Mouse (Mus musculus): ENCODE results near the gene Clk2. TPM values are rescaled to one million over a fixed set of nuclear protein-coding genes. Genes with fewer than 3 reads are reported as not detected.
"Not testable (repeated sequence)": the region's sequence is repeated elsewhere in the genome, so short reads cannot be mapped to it uniquely, and the experiment has no call there.

Clk2 gene
- polyA plus RNA-seq, 1 experiment from 2014 or later = 26.7 TPM

DNA sequence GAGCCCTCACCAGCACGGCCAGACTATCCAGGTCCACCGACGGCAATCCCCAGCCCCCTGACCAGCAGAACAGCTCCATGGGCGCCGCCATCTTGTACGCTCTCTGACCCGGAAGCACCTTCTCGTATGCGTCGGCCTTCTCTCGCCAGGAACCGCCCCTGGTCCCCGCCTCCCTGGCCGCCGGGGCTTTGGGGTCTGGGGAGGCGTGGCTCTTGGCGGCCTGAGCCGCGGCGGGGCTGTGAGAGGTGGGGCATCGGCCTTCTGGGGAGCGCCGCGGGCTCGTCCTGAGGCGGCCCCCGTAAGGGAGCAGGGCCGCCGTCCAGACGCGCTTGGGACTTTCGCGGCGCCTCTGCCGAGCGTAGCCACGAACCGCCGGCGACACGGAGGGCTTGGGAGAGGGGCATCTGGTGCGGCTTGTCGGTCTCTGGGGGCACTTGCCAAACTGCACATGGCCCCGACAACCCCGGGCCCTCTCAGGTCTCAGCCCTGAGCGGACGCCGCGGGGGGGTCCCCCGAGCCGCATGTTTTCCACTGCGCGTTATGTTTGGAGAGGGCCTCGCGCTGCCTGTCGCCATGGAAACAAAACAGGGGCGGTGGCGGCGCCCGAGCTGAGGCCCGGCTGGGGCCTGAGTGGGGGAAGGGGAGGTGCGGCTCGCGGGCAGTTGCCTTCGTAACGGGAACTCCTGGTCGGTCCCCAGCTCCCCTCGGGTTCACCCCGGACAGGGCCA, 49.4 kb downstream of the Clk2 start:
- Histone ChIP-seq H3K4me3 (replicated peaks) (peak overlapping the region; percentile 89), H3K4me2 (peak overlapping the region; percentile 83), H3K4me1 (peaks cover 19% of the 10 kb centered on the region), H3K9ac (peak overlapping the region; percentile 67), H3K27ac (peak overlapping the region; percentile 98), H3K9me3 (no peaks in the 10 kb centered on the region), H3K27me3 (replicated peaks) (no peaks in the 10 kb centered on the region), H3K36me3 (peaks cover 4% of the 10 kb centered on the region)
- under 1% methylated on average over 69 of the region's 69 CpGs for WGBS
- ATAC-seq (ENCODE audit: insufficient read depth, low FRiP score, low read depth) = peak; percentile 94

GRCm38 (mm10) chr3:89214681-89215411, 50.3 kb downstream of the Clk2 start, which contains the start of gene Thbs3:
TSS of gene Thbs3 (plus strand) at chr3:89215180.
- ATAC-seq (ENCODE audit: insufficient read depth, low FRiP score, low read depth) = no peak
- H3K27me3 ChIP-seq (replicated peaks) = no peaks in the 10 kb centered on the region
- 2% methylated on average over 19 of the region's 19 CpGs for WGBS
- no peaks in the 10 kb centered on the region for H3K9me3 ChIP-seq
- H3K4me2 ChIP-seq = peak within 1 kb of the TSS; percentile 83
- H3K9ac ChIP-seq = peak within 1 kb of the TSS; percentile 67
- H3K4me3 ChIP-seq (replicated peaks) = peak within 1 kb of the TSS; percentile 89
- peaks cover 19% of the 10 kb centered on the region for H3K4me1 ChIP-seq
- H3K27ac ChIP-seq = peak within 1 kb of the TSS; percentile 98
- H3K36me3 ChIP-seq = no peaks in the 10 kb centered on the region

GRCm38 (mm10) chr3:89215853-89216252, 51.3 kb downstream of the Clk2 start:
- Histone ChIP-seq H3K4me1 (peaks cover 19% of the 10 kb centered on the region), H3K9me3 (no peaks in the 10 kb centered on the region), H3K9ac (no peak overlapping the region), H3K4me2 (peak overlapping the region; percentile 83), H3K36me3 (no peaks in the 10 kb centered on the region), H3K27ac (peak overlapping the region; percentile 98; the same call in 1 of the 2 replicates), H3K27me3 (replicated peaks) (no peaks in the 10 kb centered on the region), H3K4me3 (replicated peaks) (peak overlapping the region; percentile 89)
- ATAC-seq (ENCODE audit: insufficient read depth, low FRiP score, low read depth) = peak; percentile 9; the same call in 1 of the 2 replicates
- WGBS = 0% methylated on average over 6 of the region's 6 CpGs

- H3K4me3 ChIP-seq (replicated peaks); H3K9ac ChIP-seq; ATAC-seq (ENCODE audit: insufficient read depth, low FRiP score, low read depth); H3K36me3 ChIP-seq; H3K4me2 ChIP-seq; H3K27ac ChIP-seq; H3K27me3 ChIP-seq (replicated peaks); H3K9me3 ChIP-seq: not testable (repeated sequence)
- H3K4me1 ChIP-seq = peaks cover 19% of the 10 kb centered on the region
- 77% methylated on average over 7 of the region's 7 CpGs for WGBS
Observed at GRCm38 (mm10) chr3:89216407-89216806, 51.8 kb downstream of the Clk2 start.

GRCm38 (mm10) chr3:89218271-89218670, 53.7 kb downstream of the Clk2 start:
- Histone ChIP-seq H3K27ac (no peak overlapping the region), H3K9ac (no peak overlapping the region), H3K4me3 (replicated peaks) (no peak overlapping the region), H3K9me3 (no peaks in the 10 kb centered on the region), H3K4me1 (peaks cover 13% of the 10 kb centered on the region), H3K36me3 (no peaks in the 10 kb centered on the region), H3K4me2 (no peak overlapping the region), H3K27me3 (replicated peaks) (no peaks in the 10 kb centered on the region)
- no peak for ATAC-seq (ENCODE audit: insufficient read depth, low FRiP score, low read depth)
- 86% methylated on average over 1 of the region's 1 CpGs for WGBS

DNA sequence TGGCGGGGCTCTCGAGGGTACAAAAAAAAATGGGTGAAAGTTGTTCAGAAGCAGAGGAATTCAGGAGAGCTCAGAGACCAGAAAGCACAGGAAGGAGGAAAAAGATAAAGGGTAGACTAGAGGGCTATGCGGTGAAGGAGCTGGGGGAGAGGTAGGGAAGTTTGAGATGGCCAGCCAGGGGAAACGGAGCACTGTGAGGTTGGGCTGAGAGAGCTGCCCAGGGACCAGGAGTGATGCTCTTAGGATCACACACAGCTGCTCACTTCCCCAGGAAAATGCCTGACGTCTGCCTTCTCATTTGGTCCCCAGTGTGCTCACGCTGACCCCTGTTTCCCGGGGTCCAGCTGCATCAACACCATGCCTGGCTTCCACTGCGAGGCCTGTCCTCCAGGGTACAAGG, 55.0 kb downstream of the Clk2 start:
- no peak for ATAC-seq (ENCODE audit: insufficient read depth, low FRiP score, low read depth)
- Histone ChIP-seq H3K27ac (no peak overlapping the region), H3K4me3 (replicated peaks) (no peak overlapping the region), H3K4me2 (no peak overlapping the region), H3K9ac (no peak overlapping the region), H3K9me3 (no peaks in the 10 kb centered on the region), H3K4me1 (peaks cover 13% of the 10 kb centered on the region), H3K36me3 (no peaks in the 10 kb centered on the region), H3K27me3 (replicated peaks) (no peaks in the 10 kb centered on the region)
- 34% methylated on average over 8 of the region's 8 CpGs for WGBS

GRCm38 (mm10) chr3:89221167-89221566, 56.6 kb downstream of the Clk2 start:
- ATAC-seq (ENCODE audit: insufficient read depth, low FRiP score, low read depth) = no peak
- H3K27ac ChIP-seq = no peak overlapping the region

DNA sequence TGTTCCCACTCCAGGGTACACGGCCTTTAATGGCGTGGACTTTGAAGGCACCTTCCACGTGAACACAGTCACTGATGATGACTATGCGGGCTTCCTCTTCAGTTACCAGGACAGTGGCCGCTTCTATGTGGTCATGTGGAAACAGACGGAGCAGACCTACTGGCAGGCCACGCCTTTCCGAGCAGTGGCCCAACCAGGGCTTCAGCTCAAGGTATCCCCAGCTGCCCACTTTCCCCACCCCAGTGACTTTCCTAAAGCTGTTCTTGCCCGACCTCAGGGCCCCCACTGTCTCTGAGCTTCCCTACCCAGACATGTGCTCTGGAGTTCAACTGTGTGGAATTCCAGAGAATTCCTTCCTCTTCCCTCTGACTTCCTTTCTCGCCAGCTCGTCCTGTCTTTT, 60.2 kb downstream of the Clk2 start:
- Histone ChIP-seq H3K9ac (no peak overlapping the region), H3K4me2 (no peak overlapping the region), H3K27me3 (replicated peaks) (no peaks in the 10 kb centered on the region), H3K27ac (no peak overlapping the region), H3K36me3 (no peaks in the 10 kb centered on the region), H3K9me3 (no peaks in the 10 kb centered on the region), H3K4me3 (replicated peaks) (no peak overlapping the region), H3K4me1 (peaks cover 27% of the 10 kb centered on the region)
- no peak for ATAC-seq (ENCODE audit: insufficient read depth, low FRiP score, low read depth)
- WGBS = 73% methylated on average over 11 of the region's 11 CpGs

More at GRCm38 (mm10) chr3:89221167-89221566, 56.6 kb downstream of the Clk2 start:
- peaks cover 6% of the 10 kb centered on the region; the same call in 1 of the 2 replicates for H3K4me1 ChIP-seq
- no peak overlapping the region for H3K9ac ChIP-seq
- 74% methylated on average over 5 of the region's 5 CpGs for WGBS
- H3K4me2 ChIP-seq = no peak overlapping the region
- H3K4me3 ChIP-seq (replicated peaks) = no peak overlapping the region
- H3K36me3 ChIP-seq = no peaks in the 10 kb centered on the region
- no peaks in the 10 kb centered on the region for H3K27me3 ChIP-seq (replicated peaks)
- no peaks in the 10 kb centered on the region for H3K9me3 ChIP-seq

- no peak overlapping the region for H3K4me3 ChIP-seq (replicated peaks)
- no peaks in the 10 kb centered on the region for H3K9me3 ChIP-seq
- H3K27me3 ChIP-seq (replicated peaks) = no peaks in the 10 kb centered on the region
- 54% methylated on average over 12 of the region's 12 CpGs for WGBS
- no peak for ATAC-seq (ENCODE audit: insufficient read depth, low FRiP score, low read depth)
- H3K27ac ChIP-seq = no peak overlapping the region
- H3K4me2 ChIP-seq = no peak overlapping the region
- no peaks in the 10 kb centered on the region for H3K36me3 ChIP-seq
- H3K4me1 ChIP-seq = peaks cover 27% of the 10 kb centered on the region
- no peak overlapping the region for H3K9ac ChIP-seq
Observed at GRCm38 (mm10) chr3:89225321-89225815, 60.8 kb downstream of the Clk2 start.

GRCm38 (mm10) chr3:89225918-89226317, 61.3 kb downstream of the Clk2 start:
- Histone ChIP-seq H3K9me3 (no peaks in the 10 kb centered on the region), H3K9ac (no peak overlapping the region), H3K36me3 (no peaks in the 10 kb centered on the region), H3K4me2 (peak overlapping the region; percentile 82; the same call in 1 of the 2 replicates), H3K27ac (no peak overlapping the region), H3K4me3 (replicated peaks) (no peak overlapping the region), H3K27me3 (replicated peaks) (no peaks in the 10 kb centered on the region), H3K4me1 (peaks cover 27% of the 10 kb centered on the region)
- ATAC-seq (ENCODE audit: insufficient read depth, low FRiP score, low read depth) = no peak
- WGBS = 39% methylated on average over 4 of the region's 4 CpGs

GRCm38 (mm10) chr3:89226361-89226760, 61.8 kb downstream of the Clk2 start:
- H3K9me3 ChIP-seq = no peaks in the 10 kb centered on the region
- H3K4me3 ChIP-seq (replicated peaks) = no peak overlapping the region; the same call in 1 of the 2 replicates
- H3K27me3 ChIP-seq (replicated peaks) = no peaks in the 10 kb centered on the region
- H3K27ac ChIP-seq = no peak overlapping the region
- H3K36me3 ChIP-seq = no peaks in the 10 kb centered on the region
- ATAC-seq (ENCODE audit: insufficient read depth, low FRiP score, low read depth) = no peak
- H3K9ac ChIP-seq = no peak overlapping the region
- H3K4me2 ChIP-seq = peak overlapping the region; percentile 82
- WGBS = 39% methylated on average over 11 of the region's 11 CpGs
- peaks cover 27% of the 10 kb centered on the region for H3K4me1 ChIP-seq
